Mouse (Mus musculus) cerebellum, postnatal 36 days (tissue): Measurements from ENCODE around the gene Cers6.

ENCODE experiments used
- DNase-seq, 2 experiments: peaks; one replicate each; pipeline ENCODE4 v3.0.0; 2021 to 2022; ENCODE audit warnings: mixed read lengths in 2 of 2

Cers6 gene

GRCm38 (mm10) chr2:68860904-68861685, at the start of gene Cers6:
Gene Cers6 (plus strand): TSS chr2:68861441.
- peak; percentile 99 for DNase-seq

- DNase-seq = no peak
Measured at GRCm38 (mm10) chr2:68814409-68814808, 46.8 kb upstream of the Cers6 start.

- no peak for DNase-seq
Measured at GRCm38 (mm10) chr2:68819040-68819439, 42.2 kb upstream of the Cers6 start.

- DNase-seq = peak in 1 of 2 experiments; percentile 4
Measured at GRCm38 (mm10) chr2:68822152-68822887, 38.9 kb upstream of the Cers6 start.

GRCm38 (mm10) chr2:68825326-68826020, 35.8 kb upstream of the Cers6 start:
- no peak for DNase-seq

GRCm38 (mm10) chr2:68843330-68843729, 17.9 kb upstream of the Cers6 start:
- DNase-seq = no peak

GRCm38 (mm10) chr2:68844530-68844929, 16.7 kb upstream of the Cers6 start:
- no peak for DNase-seq

GRCm38 (mm10) chr2:68845002-68845740, 16.1 kb upstream of the Cers6 start:
- no peak for DNase-seq

GRCm38 (mm10) chr2:68860391-68860790, 850 bp upstream of the Cers6 start:
- DNase-seq = no peak

GRCm38 (mm10) chr2:68861721-68862463, 651 bp downstream of the Cers6 start:
- DNase-seq = peak; percentile 62 to 68

GRCm38 (mm10) chr2:68862464-68863266, 1.4 kb downstream of the Cers6 start:
- DNase-seq = no peak

- DNase-seq = no peak
Measured at GRCm38 (mm10) chr2:68863561-68863960, 2.3 kb downstream of the Cers6 start.

GRCm38 (mm10) chr2:68864366-68864765, 3.1 kb downstream of the Cers6 start:
- DNase-seq = peak; percentile 53 to 77

GRCm38 (mm10) chr2:68867148-68867547, 5.9 kb downstream of the Cers6 start:
- no peak for DNase-seq

GRCm38 (mm10) chr2:68870999-68871780, 9.9 kb downstream of the Cers6 start:
- no peak for DNase-seq

- no peak for DNase-seq
Measured at GRCm38 (mm10) chr2:68873086-68873485, 11.8 kb downstream of the Cers6 start.

GRCm38 (mm10) chr2:68873653-68874441, 12.6 kb downstream of the Cers6 start:
- DNase-seq = no peak

- no peak for DNase-seq
Measured at GRCm38 (mm10) chr2:68874575-68874974, 13.3 kb downstream of the Cers6 start.

- no peak for DNase-seq
Measured at GRCm38 (mm10) chr2:68879071-68879651, 17.9 kb downstream of the Cers6 start.
